21 mouse cellular contexts compared by ENCODE assay signal in genomic region chr17:43788222-43788621, GRCm38 (mm10). TPM values are rescaled to one million over a fixed set of nuclear protein-coding genes. Genes with fewer than 3 reads are reported as not detected.
"Had no signal": no experiment of that assay in that cellular context is flagged by ENCODE, and none has a peak within 500 bp of the region (broad histone marks: within the 10 kb centered on the region; RNA-seq: fewer than 3 reads in every experiment).

No protein-coding gene starts in this region.

- H3K4me3 ChIP-seq: megakaryocyte, embryonic 14.5 days; midbrain, embryonic 13.5 days; midbrain, embryonic 15.5 days; neural tube, embryonic 13.5 days; neural tube, embryonic 15.5 days; stomach, embryonic 15.5 days had no signal

- H3K4me2 ChIP-seq: lung, embryonic 14.5 days; midbrain, embryonic 11.5 days; midbrain, embryonic 13.5 days; midbrain, embryonic 15.5 days; neural tube, embryonic 13.5 days; neural tube, embryonic 15.5 days; stomach, embryonic 15.5 days had no signal

- H3K27ac ChIP-seq: macrophage; midbrain, embryonic 13.5 days; midbrain, embryonic 15.5 days; neural tube, embryonic 13.5 days; neural tube, embryonic 15.5 days; stomach, embryonic 15.5 days; stomach, postnatal 0 days had no signal

- DNase-seq: lung, adult 18-20 months; lung, embryonic 14.5 days; lung, postnatal 10 days; retina, postnatal 1 day; right cerebral cortex, adult 18-20 months; right cerebral cortex, postnatal 25 days; right cerebral cortex, postnatal 4 days; thymus, adult 2 months; thymus, postnatal 25 days; thymus, postnatal 4 days had no signal

- H3K27me3 ChIP-seq: megakaryocyte, embryonic 14.5 days; midbrain, embryonic 13.5 days; midbrain, embryonic 15.5 days; neural tube, embryonic 13.5 days; neural tube, embryonic 15.5 days; stomach, embryonic 15.5 days had no signal

- H3K36me3 ChIP-seq: midbrain, embryonic 13.5 days; midbrain, embryonic 15.5 days; neural tube, embryonic 13.5 days; neural tube, embryonic 15.5 days; stomach, embryonic 15.5 days had no signal

- H3K4me1 ChIP-seq: megakaryocyte, embryonic 14.5 days; midbrain, embryonic 13.5 days; midbrain, embryonic 15.5 days; neural tube, embryonic 13.5 days; neural tube, embryonic 15.5 days; stomach, embryonic 15.5 days had no signal

- H3K9me3 ChIP-seq: midbrain, embryonic 13.5 days; midbrain, embryonic 15.5 days; neural tube, embryonic 13.5 days; neural tube, embryonic 15.5 days; stomach, embryonic 15.5 days had no signal

RNA-seq across cellular contexts. Expression of gene Rcan2, which starts 12.9 kb away (rescaled TPM):
- total RNA-seq: megakaryocyte progenitor cell, adult 5-6 weeks; monocyte, adult 5-6 weeks had no signal
- polyA plus RNA-seq: macrophage had no signal
